26 mouse cellular contexts compared by ENCODE assay signal in the genomic region with DNA sequence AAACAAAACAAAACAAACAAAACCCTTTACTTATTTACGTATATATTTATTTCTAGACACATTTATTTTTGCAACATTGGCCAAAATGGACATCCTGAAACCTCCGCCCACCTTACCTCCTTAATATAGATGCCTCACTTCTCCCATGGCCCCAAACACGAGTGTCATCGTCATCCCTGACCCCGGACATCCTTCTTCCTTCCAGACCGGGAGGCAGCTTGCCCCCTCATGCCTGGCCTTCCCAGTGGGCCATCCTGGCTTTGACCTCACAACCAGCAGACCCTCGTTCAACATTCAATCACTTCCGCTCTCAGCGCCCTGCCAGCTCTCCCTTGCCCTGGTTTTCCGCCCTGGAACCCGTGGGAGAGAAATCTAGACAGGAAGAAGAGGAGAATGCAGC. TPM values are rescaled to one million over a fixed set of nuclear protein-coding genes. Genes with fewer than 3 reads are reported as not detected.
DNase-seq lines count a peak whose midpoint lies in the region.
"Had no signal": no experiment of that assay in that cellular context is flagged by ENCODE, and none has a peak within 500 bp of the region (broad histone marks: within the 10 kb centered on the region; RNA-seq: fewer than 3 reads in every experiment).

No protein-coding gene starts in this region.

- no peak overlapping the region for H3K4me3 ChIP-seq in brown adipose tissue, adult 24 weeks (ENCODE audit: insufficient read depth, low read depth, low read length)
- H3K4me3 ChIP-seq: embryonic facial prominence, embryonic 13.5 days; erythroblast, embryonic 14.5 days; gastrocnemius, adult 2 months; heart, adult 2 months; heart, embryonic 12.5 days; megakaryocyte, embryonic 14.5 days; midbrain, embryonic 13.5 days; neural tube, embryonic 13.5 days had no signal

- H3K4me1 ChIP-seq in brown adipose tissue, adult 24 weeks (ENCODE audit: control insufficient read depth, insufficient read depth, insufficient read length, low read length), result no peaks in the 10 kb centered on the region
- H3K4me1 ChIP-seq: embryonic facial prominence, embryonic 13.5 days; heart, embryonic 12.5 days; megakaryocyte, embryonic 14.5 days; midbrain, embryonic 13.5 days; neural tube, embryonic 13.5 days had no signal

- peak; percentile 86 for DNase-seq in heart, adult 11 months
- no peak for DNase-seq in heart, postnatal 10 days
- peak; percentile 19 for DNase-seq in kidney, postnatal 14 days
- DNase-seq in kidney, adult 9 months, result no peak
- DNase-seq in adrenal gland, postnatal 14 days, result peak; percentile 43
- no peak for DNase-seq in layer of hippocampus, adult 18-20 months (ENCODE audit: low spot score in 2 of 2)
- DNase-seq: cerebellum, adult 8-10 months; embryo, embryonic 11 days; gastrocnemius, adult 2 months; gastrocnemius, postnatal 36 days; heart, adult 2 months; layer of hippocampus, adult 9-11 months; lung, postnatal 4 days; right cerebral cortex, postnatal 4 days; thymus, postnatal 4 days had no signal

- peak overlapping the region; percentile 41; the same call in 1 of the 2 replicates for H3K27ac ChIP-seq in brown adipose tissue, adult 24 weeks (replicated peaks; ENCODE audit: low read depth, low read length)
- H3K27ac ChIP-seq: embryonic facial prominence, embryonic 13.5 days; gastrocnemius, adult 2 months; heart, adult 2 months; hindbrain, embryonic 14.5 days; midbrain, embryonic 13.5 days; neural tube, embryonic 13.5 days; stomach, postnatal 0 days had no signal

- intact Hi-C loops in heart, postnatal 10 days (cut with DNase I), result no loop called here

RNA-seq across cellular contexts. Expression of gene Lipt2, which starts 8.5 kb away (rescaled TPM):
- 1 to 10 TPM; 4.4 to 5.0 TPM for total RNA-seq in heart, postnatal 10 days (2021)
- 5.7 and 7.0 TPM in 2 replicates for total RNA-seq in adrenal gland, postnatal 14 days (2021)
- 5.9 and 12.3 TPM in 2 replicates for polyA plus RNA-seq in brown adipose tissue, adult 24 weeks (2012; ENCODE audit: insufficient read depth, insufficient read length, missing spikeins)
- 1 to 10 TPM; 4.0 to 4.1 TPM for total RNA-seq in layer of hippocampus, adult 18-20 months (2021)
- polyA plus RNA-seq: CD4-positive, CD25-positive, alpha-beta regulatory T cell, adult 4 months had no signal

RNA-seq across cellular contexts. Expression of gene Kcne3, which starts 25.7 kb away (rescaled TPM):
- 1 to 10 TPM in 1 of 2 experiments, under 1 TPM in 1; 0.99 to 2.0 TPM for total RNA-seq in heart, postnatal 10 days (2021)
- total RNA-seq in adrenal gland, postnatal 14 days (2021), result 2.0 and 2.6 TPM in 2 replicates
- not detected in 2 replicates for polyA plus RNA-seq in brown adipose tissue, adult 24 weeks (2012; ENCODE audit: insufficient read depth, insufficient read length, missing spikeins)
- total RNA-seq in layer of hippocampus, adult 18-20 months (2021), result under 1 TPM; 0.43 to 0.79 TPM
- total RNA-seq: left cerebral cortex, postnatal 14 days had no signal
- polyA plus RNA-seq: CD4-positive, CD25-positive, alpha-beta regulatory T cell, adult 4 months; erythroblast, embryonic 14.5 days had no signal

RNA-seq across cellular contexts. Expression of gene Pold3, which starts 29.3 kb away (rescaled TPM):
- 10 to 100 TPM; 14.9 to 16.2 TPM for total RNA-seq in heart, postnatal 10 days (2021)
- total RNA-seq in adrenal gland, postnatal 14 days (2021), result 22.5 and 30.0 TPM in 2 replicates
- 5.4 and 8.1 TPM in 2 replicates for polyA plus RNA-seq in brown adipose tissue, adult 24 weeks (2012; ENCODE audit: insufficient read depth, insufficient read length, missing spikeins)
- total RNA-seq in layer of hippocampus, adult 18-20 months (2021), result 10 to 100 TPM; 33.6 to 37.7 TPM

Comparison
In these comparisons a context has a peak if more than half of its experiments do, and no peak if none do; other contexts are left out.
1. DNase-seq: peak in heart, adult 11 months (single experiment), kidney, postnatal 14 days (single experiment) and adrenal gland, postnatal 14 days (single experiment); none in heart, postnatal 10 days (0 of 2), kidney, adult 9 months (single experiment) and layer of hippocampus, adult 18-20 months (0 of 2).